Mouse (Mus musculus) urinary bladder, postnatal 10 days (tissue): ENCODE data around the gene Cartpt.
"Not testable (repeated sequence)": the region's sequence is repeated elsewhere in the genome, so short reads cannot be mapped to it uniquely, and the experiment has no call there.

Experiments
- DNase-seq: peaks from one replicate; pipeline ENCODE4 v3.0.0; 2022; ENCODE audit warnings: low spot score

Gene Cartpt

DNA sequence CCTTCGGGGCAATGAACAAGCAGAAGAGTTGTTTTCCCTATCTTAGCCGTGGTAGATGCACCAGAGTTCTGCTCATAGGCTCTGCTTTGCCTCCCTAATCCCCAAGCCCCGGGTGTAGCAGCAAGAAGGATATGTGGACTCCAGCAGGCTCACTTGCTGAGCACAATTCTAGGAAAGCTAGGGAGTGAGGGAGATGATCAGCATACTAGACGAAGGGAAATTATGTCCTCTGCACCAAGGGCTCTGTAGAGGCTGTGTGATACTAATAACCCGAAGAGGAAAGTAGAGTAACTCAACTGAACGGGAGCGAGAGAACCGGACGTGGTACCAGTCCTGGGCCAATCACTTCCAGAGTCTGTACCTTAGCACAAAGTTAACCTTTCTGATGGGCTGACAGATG is at the start of gene Cartpt:
TSS of gene Cartpt (minus strand) at position 127 of the 400 bp plus-strand sequence.
- DNase-seq, result no peak

DNA sequence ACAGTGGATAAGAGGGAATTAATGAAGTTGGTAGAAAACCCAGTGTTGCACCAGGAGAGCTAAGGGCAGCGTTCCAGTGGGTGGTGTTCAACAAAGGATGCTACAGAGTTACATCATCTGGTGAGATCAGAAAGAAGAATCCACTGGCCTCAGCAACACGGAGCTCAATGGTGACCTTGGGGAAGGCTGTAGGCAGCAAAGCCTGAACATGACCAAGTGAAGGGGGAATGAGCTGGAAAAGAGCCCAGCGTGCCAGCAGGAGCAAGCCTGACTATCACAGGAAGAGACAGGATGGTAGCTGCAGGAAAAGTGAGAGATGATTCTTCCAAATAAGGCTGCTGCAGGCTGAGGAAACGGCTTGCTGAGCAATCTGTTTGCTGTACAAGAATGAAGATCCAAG is 46.5 kb upstream of the Cartpt start:
- DNase-seq, result no peak

DNA sequence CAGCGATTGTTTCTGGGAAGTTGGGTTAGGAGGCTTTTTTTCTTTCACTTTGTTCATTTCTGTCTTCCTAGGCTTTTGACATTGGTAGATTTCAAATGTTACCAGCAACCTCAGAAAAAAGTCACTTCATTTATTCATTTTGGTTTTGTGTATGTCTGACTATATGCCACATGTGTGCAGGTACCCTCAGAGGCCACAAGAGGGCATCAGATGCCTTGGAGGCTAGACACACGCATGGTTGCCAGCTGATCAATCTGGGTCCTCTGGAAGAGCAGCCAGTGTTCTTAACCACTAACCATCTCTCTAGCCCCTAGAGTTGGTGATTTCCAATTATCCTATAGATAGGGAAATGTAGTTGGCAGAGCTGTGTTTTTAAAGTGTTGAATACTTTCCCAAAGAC is 42.6 kb upstream of the Cartpt start:
- DNase-seq, result no peak

DNA sequence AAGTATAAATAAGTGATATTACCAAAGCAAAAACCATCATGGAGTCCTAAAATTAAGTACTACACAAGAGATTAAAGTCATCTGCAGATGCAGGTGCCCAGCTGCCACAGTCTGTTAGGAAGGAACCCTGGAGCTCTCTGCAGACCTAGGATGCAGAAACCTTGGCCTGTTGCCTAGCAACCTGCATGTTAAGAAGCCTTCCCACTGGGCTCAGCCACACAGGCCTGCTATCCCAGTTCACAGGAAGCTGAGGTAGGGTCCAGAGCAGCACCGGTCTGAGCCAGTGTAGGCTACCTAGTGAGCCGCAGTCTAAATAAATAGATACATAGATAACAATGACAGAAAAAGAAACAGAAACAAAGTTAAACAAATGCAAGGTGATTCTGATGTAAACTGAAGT is 39.7 kb upstream of the Cartpt start:
- no peak for DNase-seq

DNA sequence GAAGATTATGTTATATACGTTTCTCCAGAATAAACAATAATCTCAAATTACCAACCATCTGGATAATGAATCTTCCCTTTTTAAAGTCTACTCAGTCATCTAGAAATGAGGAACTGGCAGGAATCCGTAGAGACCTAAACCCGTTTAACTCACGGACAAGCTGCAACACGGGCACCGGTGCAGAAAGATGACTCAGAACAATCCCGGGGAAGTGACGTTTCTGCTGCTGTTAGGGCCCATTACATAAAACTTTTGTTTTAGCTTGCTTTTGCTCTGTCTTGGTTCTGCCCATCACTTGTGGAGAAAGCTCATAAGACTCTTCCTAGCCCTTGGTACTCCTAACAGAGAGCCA is 38.4 kb upstream of the Cartpt start:
- DNase-seq, result no peak

DNA sequence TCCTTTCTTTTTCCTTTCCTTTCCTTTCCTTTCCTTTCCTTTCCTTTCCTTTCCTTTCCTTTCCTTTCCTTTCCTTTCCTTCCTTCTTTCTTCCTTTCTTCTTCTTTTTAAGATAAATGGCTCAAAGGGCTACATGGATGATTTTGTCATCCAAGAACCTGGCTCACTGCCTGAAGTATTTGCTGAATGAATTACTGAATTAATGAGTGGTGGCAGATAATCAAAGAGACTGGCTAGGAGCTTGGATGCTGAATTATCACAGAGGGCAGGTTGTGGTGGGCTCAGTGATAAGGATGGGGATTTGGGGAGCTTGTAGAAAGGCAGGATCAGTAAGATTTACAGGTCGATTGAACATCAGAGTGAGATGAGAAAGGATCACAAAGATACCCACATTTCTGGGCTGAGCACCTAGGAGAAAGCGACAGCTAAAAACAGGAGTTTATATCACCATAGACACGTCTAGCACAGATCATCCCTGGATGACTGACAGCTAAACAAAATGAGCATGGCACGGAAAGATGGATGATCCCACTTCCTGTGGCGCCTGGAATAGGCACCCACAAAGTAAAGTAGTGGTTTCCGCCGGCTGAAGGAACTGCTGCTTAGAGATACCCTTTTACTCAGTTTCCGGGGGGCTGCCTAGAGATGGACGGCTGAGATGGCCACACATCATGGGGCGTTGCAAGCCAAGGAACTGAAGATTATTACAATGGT is 37.9 kb upstream of the Cartpt start:
- no peak for DNase-seq

DNA sequence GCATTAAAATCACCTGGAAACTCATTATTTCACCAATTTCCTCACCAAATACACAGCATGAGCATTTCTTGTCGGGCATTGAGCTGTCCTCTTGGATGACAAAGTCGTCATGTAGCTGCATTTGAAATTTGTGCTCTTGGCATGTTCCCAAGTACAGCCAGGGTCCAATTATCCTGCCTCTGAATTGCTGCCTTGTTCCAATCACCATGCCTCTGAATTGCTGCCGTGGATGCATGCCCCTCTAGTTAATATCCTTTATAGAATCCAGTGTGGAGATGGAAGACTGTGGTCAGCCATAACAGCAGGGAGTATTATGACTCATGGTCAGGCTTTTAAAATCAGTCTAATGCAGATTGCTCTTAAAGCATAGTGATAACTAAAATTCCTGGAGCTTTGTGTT is 36.9 kb upstream of the Cartpt start:
- DNase-seq, result no peak

DNA sequence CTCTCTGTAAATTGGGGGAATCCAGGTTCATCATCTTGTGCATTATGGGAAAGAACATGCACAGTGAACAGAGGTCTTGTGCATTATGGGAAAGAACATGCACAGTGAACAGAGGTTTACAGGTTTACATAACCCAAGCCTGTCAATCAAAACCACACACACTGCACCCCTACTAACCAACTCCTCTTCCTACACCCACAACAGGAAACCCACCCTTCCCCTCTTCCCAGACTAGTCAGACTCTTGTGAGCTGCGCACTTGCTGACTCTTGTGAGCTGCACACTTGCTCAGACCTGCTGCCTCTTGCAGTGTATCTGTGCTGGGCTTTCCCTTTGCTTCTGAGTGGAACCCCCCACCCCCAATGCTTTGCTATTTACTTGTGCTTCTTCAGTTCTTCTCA is 31.5 kb upstream of the Cartpt start:
- DNase-seq, result no peak

DNA sequence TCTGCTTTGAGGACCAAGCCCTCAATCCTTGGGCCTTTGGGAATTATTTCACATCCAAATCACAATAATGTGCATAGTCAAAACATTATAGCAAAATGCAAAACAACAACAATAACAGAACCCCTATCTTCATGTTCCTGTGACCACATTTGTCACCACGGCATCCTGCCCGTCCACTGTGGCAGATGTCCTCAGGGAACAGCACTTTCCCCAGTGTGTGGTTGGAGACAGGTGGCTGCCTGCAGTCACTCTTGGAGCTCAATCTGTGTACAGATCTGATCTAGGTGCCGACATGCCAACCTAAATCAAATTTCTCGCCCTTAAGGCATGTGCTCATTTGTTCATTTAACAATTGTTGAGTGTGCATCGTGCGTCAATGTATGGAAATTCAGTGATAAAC is 30.6 kb upstream of the Cartpt start:
- no peak for DNase-seq

DNA sequence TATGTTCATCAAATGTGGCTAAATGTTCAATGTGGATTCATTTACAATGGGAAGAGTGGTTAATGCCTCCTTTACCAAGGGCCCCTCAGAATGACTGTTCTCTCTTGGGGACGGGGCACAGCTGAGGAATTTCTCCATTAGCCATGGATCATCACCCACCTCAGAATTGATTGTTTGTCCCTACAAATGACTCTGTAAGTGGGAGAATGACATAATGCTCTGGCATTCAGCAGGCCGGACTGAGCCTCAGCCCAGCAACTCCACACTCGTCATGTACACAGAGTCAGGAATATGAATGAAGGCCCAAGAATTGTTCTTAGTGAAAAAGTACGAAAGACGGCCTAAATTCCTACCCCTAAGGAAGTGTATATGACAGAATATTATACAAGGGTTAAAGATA is 25.4 kb upstream of the Cartpt start:
- DNase-seq, result no peak

DNA sequence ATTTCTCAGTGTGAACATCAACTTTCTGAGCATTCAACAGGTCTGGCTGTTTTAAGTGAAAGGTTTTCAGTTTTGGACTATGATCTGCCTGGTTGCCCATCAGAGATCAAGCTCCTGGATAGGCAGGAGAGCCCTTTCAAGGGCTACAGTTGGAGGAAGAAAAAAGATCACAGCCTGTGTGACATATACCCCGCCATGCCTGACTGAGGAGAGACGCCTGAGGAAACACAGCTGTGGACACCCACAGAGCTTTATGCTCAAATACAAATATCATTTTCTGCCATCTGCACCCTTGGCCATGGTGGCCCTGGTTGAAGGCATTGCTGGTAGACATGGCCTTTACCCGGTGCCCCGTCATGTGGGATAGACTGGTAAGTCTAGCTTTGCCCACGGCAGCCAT is 14.7 kb upstream of the Cartpt start:
- DNase-seq, result no peak

DNA sequence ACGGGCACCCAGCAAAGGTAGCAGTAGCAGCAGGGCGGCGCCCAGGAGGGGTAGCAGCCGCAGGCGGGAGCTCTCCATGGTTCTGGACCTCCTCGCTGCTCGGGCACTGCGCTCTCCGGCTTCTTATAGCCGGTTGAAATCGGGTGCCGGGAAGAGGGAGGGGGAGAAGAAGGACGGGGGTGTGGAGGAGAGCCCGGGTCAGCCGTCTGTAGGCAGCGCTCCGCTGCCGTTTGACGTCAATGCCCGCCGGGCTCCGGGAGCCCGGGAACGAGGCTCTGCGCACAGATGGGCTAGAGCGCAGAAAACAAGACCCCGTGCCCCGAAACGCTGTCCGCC is 366 bp downstream of the Cartpt start:
- DNase-seq, result no peak

DNA sequence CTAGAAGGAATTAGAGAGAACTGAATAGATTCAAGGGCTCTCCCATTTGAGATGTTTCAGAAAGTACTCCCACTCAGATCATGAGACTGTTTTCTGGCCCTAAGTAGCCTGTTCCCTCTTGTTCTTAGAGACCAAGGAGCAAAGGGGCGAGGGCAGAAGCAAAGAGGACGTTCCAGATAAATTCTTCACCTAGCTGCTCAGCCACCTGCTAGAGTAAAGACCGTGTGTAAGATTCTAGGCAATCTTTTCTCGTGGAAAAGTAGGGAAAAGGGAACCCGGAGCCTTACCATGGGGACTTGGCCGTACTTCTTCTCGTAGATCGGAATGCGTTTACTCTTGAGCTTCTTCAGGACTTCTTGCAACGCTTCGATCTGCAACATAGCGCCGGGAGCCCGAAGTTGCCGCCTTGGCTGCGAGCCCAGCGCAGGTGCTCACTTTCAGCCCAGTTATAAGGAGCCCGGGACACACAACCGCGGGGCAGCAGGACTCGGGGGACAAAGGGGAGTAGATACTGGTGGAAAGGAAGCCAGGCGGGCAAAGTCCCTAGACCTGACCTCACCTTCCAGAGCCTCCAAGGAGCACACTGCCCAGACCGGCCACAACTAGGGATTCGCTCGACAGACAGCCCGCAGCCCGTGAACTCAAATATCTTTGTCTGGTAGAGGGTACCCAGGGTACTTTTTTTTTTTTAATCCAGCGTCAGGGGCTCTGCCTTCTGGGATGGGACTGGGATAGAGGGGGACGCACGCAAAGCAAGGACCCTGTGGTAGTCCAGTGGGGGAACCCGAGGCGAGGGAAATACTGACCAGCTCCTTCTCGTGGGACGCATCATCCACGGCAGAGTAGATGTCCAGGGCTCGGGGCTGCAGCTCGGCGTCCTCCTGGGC is 978 bp downstream of the Cartpt start:
- no peak for DNase-seq

DNA sequence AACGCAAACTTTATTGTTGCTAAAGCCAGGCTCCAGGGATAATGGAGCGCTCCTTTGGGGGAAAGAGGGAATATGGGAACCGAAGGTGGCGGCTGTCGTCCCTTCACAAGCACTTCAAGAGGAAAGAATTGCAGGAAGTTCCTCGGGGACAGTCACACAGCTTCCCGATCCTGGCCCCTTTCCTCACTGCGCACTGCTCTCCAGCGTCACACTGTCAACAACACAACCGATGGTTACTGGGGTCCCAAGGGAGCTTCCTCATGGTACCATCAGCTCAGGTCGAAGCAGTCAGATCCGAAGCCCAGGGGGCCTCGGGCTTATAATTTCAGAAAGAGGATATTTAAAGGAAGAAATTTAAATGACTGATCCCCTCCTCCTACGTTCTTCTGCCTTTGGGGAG is 2.1 kb downstream of the Cartpt start:
- DNase-seq, result no peak

DNA sequence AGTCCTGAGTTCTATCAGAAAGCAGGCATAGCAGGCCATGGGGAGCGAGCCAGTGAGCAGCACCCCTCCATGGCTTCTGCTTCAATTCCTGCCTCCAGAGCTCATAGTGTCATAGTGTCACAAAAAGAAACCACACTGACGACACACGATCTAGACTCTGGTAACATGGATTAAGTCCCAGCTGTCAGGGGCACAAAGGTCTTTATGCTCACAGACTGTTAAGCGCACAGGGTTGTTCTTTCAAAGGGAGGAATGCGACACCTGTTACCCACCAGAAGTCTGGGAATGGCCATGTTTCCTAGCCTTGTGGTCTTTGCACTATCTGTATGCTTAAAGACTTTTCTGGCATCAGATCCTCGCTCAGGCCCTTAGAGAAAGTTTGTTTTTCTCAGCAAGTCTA is 15.3 kb downstream of the Cartpt start:
- DNase-seq, result no peak

DNA sequence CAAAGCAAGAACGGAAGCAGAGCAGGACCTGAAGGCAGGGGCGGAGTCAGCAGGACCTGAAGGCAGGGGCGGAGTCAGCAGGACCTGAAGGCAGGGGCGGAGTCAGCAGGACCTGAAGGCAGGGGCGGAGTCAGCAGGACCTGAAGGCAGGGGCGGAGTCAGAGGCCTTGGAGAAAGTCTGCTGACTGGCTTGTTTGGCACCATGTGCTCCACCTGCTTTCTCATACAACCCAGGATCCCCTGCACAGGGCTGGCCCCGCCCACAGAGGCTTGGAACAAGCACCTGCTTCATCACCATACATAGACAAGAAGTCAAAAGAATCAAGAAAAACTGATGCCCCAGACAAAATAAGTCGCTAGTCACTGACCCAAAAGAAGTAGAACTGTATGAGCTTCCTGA is 19.1 kb downstream of the Cartpt start:
- DNase-seq, result not testable (repeated sequence)

DNA sequence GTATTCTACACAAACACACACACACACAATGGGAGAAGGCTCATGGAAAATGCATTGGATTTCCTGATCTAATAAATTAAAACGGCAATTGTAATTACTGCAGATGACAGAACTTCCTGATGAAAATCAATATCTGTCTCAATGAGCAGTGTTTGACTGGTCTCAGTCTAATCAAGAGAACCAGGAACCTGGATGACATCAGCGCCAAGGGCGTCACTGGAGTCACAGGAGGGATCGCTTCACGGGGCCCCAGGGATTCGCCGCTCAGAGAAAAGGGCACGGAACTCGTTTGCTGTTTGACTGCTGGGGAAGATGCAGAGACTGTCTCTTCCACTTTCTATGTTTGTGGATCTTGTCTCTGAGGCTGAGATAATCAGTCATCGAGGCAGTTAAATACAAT is 21.2 kb downstream of the Cartpt start:
- no peak for DNase-seq

DNA sequence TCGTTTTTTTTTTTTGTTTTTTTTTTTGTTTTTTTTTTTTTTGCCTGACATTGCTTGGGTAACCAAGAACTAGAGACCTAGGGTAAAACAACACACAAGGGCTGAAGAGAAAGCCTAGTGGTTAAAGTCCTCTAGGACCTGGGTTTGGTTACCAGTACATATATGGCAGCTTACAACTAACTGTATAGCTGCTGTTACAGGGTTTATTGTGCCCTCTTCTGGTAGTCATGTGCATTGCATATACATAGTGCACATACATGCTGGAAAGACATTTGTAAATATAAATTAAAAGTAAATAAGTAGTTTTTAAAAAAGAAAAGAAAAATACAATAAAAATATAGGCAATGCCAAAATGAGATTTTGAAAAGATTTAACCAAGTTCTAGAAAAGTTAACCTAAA is 28.8 kb downstream of the Cartpt start:
- no peak for DNase-seq

DNA sequence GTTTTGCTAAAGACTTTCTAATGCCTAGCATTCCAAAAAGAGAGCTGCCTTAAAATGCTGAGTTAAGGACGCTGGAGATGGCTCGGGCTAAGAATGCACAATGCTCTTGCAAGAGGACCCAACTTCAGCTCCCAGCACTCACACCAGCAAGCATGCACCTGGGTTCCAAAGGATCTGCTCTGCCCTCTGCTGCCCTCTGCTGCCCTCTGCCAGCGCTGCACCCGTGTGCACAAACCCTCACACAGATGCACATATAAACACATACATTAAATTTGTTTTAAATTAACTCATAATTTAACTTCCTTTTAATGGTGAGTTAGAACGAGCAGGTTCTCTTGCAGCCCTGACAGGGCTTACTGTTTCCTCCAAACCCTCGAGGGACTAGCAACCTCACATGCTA is 32.5 kb downstream of the Cartpt start:
- no peak for DNase-seq

DNA sequence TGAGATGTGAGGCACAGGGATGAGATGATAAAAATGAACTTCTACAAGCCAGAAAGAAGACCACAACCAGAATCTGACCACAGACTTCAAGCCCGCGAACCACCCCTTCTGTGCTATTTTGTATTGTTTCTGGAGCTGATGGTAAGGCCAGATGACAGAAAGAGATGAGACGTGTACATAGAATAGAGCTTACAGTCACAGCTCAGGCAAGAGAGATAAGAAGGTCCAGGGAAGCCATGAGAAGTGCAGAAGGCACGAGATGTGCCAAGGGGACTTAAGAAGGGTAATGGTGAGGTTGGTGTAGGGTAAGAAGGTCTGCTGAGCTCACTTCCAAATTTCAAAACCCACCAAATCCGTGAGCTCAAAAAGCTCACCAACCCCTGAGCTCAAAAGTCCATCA is 36.6 kb downstream of the Cartpt start:
- DNase-seq, result no peak

DNA sequence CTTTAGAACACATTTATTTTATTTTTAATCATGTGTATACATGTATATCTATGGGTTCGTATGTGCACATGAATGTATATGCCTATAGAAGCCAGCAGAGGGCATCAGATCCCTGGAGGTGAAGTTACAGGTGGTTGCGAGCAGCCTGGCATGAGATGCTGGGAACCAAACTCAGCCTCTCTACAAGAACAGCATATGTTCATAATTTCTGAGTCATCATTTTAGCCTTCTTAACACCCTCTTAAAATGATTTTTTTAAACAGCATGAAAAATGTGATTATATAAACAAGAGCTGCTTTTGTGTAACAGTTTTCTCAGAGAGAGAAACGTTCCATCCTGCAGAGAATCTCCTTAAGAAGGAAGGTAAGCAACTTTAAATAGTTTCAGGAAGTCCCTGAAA is 40.2 kb downstream of the Cartpt start:
- DNase-seq, result no peak

DNA sequence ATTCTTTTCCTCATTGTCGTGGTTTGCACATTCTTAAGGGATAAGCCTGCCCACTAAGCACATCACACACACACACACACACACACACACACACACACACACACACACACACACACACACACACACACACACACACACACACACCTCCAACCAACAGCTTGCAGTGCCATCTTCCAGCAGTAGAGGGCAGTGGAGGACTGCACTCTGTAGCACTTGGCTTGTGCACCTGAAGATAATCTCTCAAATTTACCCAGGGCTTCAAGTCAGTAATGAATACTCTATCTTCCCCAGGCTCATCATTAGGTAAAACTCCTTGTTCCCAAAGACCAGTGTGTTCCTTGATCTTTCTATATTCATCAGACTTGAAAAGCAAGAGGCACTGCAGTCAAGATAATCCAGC is 41.8 kb downstream of the Cartpt start:
- DNase-seq, result no peak

DNA sequence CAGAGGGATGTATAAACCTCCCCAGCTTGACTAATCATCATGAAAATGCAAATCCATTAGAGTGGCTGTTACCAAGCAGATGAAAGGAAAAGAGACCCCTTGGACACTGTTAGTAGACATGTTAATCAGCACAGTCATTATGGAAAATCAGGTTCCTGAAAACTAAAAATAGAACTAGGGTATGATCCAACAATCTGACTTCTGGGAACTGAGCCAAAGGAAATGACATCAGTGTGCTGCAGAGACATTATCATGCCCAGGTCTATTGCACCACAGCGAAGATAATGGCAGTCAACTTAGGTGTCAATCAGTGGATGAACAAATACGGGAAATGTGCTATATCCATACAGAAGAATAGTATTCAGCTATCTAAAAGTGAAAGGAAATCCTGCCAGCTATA is 43.0 kb downstream of the Cartpt start:
- DNase-seq, result no peak

DNA sequence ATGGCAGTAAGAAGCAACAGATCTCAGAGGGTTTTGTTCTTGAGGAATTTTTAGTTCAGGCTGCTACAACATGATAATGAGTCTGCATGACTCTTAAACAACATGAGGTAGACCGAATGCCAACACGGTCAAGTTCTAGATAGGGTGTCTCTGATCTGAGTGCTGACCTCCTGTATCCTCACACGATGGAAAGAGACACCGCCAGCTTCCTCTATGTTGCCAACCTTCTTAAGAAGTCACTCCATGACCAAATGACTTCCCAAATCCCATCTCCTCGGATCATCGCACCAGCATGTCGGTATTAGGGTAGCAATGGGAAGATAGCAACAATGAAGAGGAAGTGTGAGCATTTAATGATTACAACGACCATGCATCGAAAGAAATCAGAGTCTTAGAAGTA is 43.6 kb downstream of the Cartpt start:
- no peak for DNase-seq
